Mouse (Mus musculus): ENCODE results near the gene Pcmtd2.
"Not testable (repeated sequence)": the region's sequence is repeated elsewhere in the genome, so short reads cannot be mapped to it uniquely, and the experiment has no call there.

Pcmtd2 gene

GRCm38 (mm10) chr2:181837372-181838292 lies at the start of gene Pcmtd2:
Gene Pcmtd2 (plus strand): TSS chr2:181837854.
- DNase-seq (ENCODE audit: low spot score), result peak; percentile 87

GRCm38 (mm10) chr2:181789396-181789795 lies 48.3 kb upstream of the Pcmtd2 start:
- no peak for DNase-seq (ENCODE audit: low spot score)

- DNase-seq (ENCODE audit: low spot score), result not testable (repeated sequence)
Measured at GRCm38 (mm10) chr2:181793186-181793585, 44.5 kb upstream of the Pcmtd2 start.

GRCm38 (mm10) chr2:181795641-181796130 lies 42.0 kb upstream of the Pcmtd2 start:
- no peak for DNase-seq (ENCODE audit: low spot score)

- DNase-seq (ENCODE audit: low spot score), result no peak
Measured at GRCm38 (mm10) chr2:181797672-181798071, 40.0 kb upstream of the Pcmtd2 start.

- DNase-seq (ENCODE audit: low spot score), result no peak
Measured at GRCm38 (mm10) chr2:181829032-181829650, 8.5 kb upstream of the Pcmtd2 start.

- DNase-seq (ENCODE audit: low spot score), result no peak
Measured at GRCm38 (mm10) chr2:181832745-181833144, 4.9 kb upstream of the Pcmtd2 start.

- DNase-seq (ENCODE audit: low spot score), result no peak
Measured at GRCm38 (mm10) chr2:181838293-181838680, 633 bp downstream of the Pcmtd2 start.

- DNase-seq (ENCODE audit: low spot score), result no peak
Measured at GRCm38 (mm10) chr2:181845709-181846394, 8.2 kb downstream of the Pcmtd2 start.

GRCm38 (mm10) chr2:181863791-181864535 lies 26.3 kb downstream of the Pcmtd2 start, which contains the start of gene Polr3k:
Gene Polr3k (plus strand): TSS chr2:181864337.
- peak; percentile 94 for DNase-seq (ENCODE audit: low spot score)

- no peak for DNase-seq (ENCODE audit: low spot score)
Measured at GRCm38 (mm10) chr2:181864536-181864860, 26.8 kb downstream of the Pcmtd2 start.

GRCm38 (mm10) chr2:181866931-181867330 lies 29.3 kb downstream of the Pcmtd2 start:
- peak; percentile 48 for DNase-seq (ENCODE audit: low spot score)

- no peak for DNase-seq (ENCODE audit: low spot score)
Measured at GRCm38 (mm10) chr2:181871039-181871438, 33.4 kb downstream of the Pcmtd2 start.

GRCm38 (mm10) chr2:181878903-181879302 lies 41.2 kb downstream of the Pcmtd2 start:
- DNase-seq (ENCODE audit: low spot score), result no peak

- no peak for DNase-seq (ENCODE audit: low spot score)
Measured at GRCm38 (mm10) chr2:181883022-181883749, 45.5 kb downstream of the Pcmtd2 start.

Measured in yolk sac, embryonic 10.5 days (tissue).